Mouse (Mus musculus) testis, adult 2 months (tissue): ENCODE data around the gene Slc4a1.

ENCODE experiments used
- CTCF ChIP-seq: fragments of 200-500 bp; IDR thresholded peaks from 2 replicates; pipeline ENCODE4 v1.5.1; 2012; ENCODE audit warnings: low read depth, mild to moderate bottlenecking, inconsistent platforms, low read length, moderate library complexity; ENCODE audit not compliant: control insufficient read depth, insufficient read depth, insufficient replicate concordance
- POLR2A ChIP-seq: fragments of 200-500 bp; IDR thresholded peaks from 2 replicates; pipeline ENCODE4 v1.6.1; 2012; ENCODE audit warnings: low read depth, mild to moderate bottlenecking, inconsistent platforms, low read length, moderate library complexity; ENCODE audit not compliant: control insufficient read depth

DNA sequence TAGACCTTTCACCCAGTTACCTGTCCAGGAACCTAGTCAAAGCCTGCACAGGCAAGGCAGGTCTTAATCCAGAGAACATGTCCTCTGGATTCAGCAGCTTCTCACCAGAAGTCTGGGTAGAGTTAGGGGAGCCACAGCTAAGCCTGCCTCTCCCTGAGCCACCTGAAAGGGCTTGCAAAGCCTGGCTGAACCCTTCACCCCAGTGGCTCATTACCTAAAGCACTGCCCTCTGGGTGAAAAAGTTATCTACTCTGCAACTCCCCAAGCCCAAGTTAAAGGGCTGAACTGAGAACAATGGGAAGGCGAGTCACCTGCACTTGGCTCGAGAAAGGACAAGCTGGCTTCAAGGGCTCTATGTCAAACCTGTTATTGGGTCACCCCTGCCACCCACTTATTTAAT lies 61.9 kb downstream of the Slc4a1 start:
- no peak for TF ChIP-seq CTCF
- TF ChIP-seq POLR2A, result no peak
